Mouse (Mus musculus) neural tube, embryonic 14.5 days (tissue): ENCODE measurements at regions not wholly inside any gene's neighbourhood (a gene's known extent, or its start where the extent isn't known, plus 50 kb on each side); places are given as distances from the start of the nearest gene placed in this dataset.

ENCODE experiments used
- ATAC-seq: fragments of 200-750 bp; cut with Nextera tagmentation; 2 replicates; pipeline ENCODE4 v1.8.0; 2017; ENCODE audit warnings: low read depth, mild to moderate bottlenecking, moderate TSS enrichment, moderate library complexity
- H3K27ac ChIP-seq: fragments of 300-500 bp; sonication (generic); 2 replicates; pipeline ENCODE4 v1.5.1; 2014; ENCODE audit warnings: low read depth, mild to moderate bottlenecking, control low read depth, low read length, moderate library complexity, mixed read lengths
- H3K27me3 ChIP-seq: fragments of 300-500 bp; sonication (generic); 2 replicates; pipeline ENCODE4 v1.6.1; 2014; ENCODE audit warnings: low read length; ENCODE audit not compliant: control insufficient read depth, insufficient read depth
- H3K36me3 ChIP-seq: fragments of 300-500 bp; sonication (generic); 2 replicates; pipeline ENCODE4 v1.6.1; 2014; ENCODE audit warnings: low read length, mixed read lengths; ENCODE audit not compliant: control insufficient read depth, insufficient read depth
- H3K4me1 ChIP-seq: fragments of 300-500 bp; sonication (generic); 2 replicates; pipeline ENCODE4 v1.6.1; 2014; ENCODE audit warnings: low read length; ENCODE audit not compliant: control insufficient read depth, insufficient read depth
- H3K4me2 ChIP-seq: fragments of 300-500 bp; sonication (generic); 2 replicates; pipeline ENCODE4 v1.6.1; 2014; ENCODE audit warnings: mild to moderate bottlenecking, low read depth, low read length, control low read depth
- H3K4me3 ChIP-seq: fragments of 300-500 bp; sonication (generic); 2 replicates; pipeline ENCODE4 v1.5.1; 2014; ENCODE audit warnings: low read depth, low read length, control low read depth, mixed read lengths
- H3K9ac ChIP-seq: fragments of 300-500 bp; sonication (generic); replicated peaks from 2 replicates; pipeline ENCODE4 v1.6.1; 2014; ENCODE audit warnings: low read depth, mild to moderate bottlenecking, control low read depth, low read length, mixed read lengths
- H3K9me3 ChIP-seq: fragments of 300-500 bp; sonication (generic); 2 replicates; pipeline ENCODE4 v1.6.1; 2016; ENCODE audit warnings: low read length; ENCODE audit not compliant: control insufficient read depth
- WGBS: fragments of 180-500 bp; shearing (Covaris S2); extraction: QIAGEN DNeasy Blood & Tissue Kit; methylation state at CpG from one replicate; pipeline ENCODE4 v1.1.7; 2014; 5-methylcytosine and 5-hydroxymethylcytosine counted together

GRCm38 (mm10) chr10:51911066-51911691 is 111.1 kb upstream of the Vgll2 start:
- Histone ChIP-seq H3K9ac (no peak overlapping the region), H3K9me3 (no peaks in the 10 kb centered on the region), H3K36me3 (no peaks in the 10 kb centered on the region), H3K27me3 (no peaks in the 10 kb centered on the region), H3K4me1 (no peaks in the 10 kb centered on the region), H3K4me3 (no peak overlapping the region), H3K27ac (no peak overlapping the region), H3K4me2 (0 out of 2 replicates have a peak overlapping the region, but pooled peaks have one; percentile 11)
- no peak for ATAC-seq
- WGBS, result 8% methylated on average over 10 of the region's 10 CpGs

- no peak overlapping the region for H3K4me3 ChIP-seq
- no peak overlapping the region for H3K4me2 ChIP-seq
- no peaks in the 10 kb centered on the region for H3K27me3 ChIP-seq
- no peaks in the 10 kb centered on the region for H3K36me3 ChIP-seq
- 70% methylated on average over 1 of the region's 1 CpGs for WGBS
- H3K4me1 ChIP-seq, result no peaks in the 10 kb centered on the region
- H3K27ac ChIP-seq, result no peak overlapping the region
- no peak for ATAC-seq
- no peaks in the 10 kb centered on the region for H3K9me3 ChIP-seq
- no peak overlapping the region for H3K9ac ChIP-seq
These were observed 110.2 kb upstream of the Vgll2 start for GRCm38 (mm10) chr10:51912096-51912495.

GRCm38 (mm10) chr10:51926644-51927043 is 95.7 kb upstream of the Vgll2 start:
- no peaks in the 10 kb centered on the region for H3K9me3 ChIP-seq
- H3K4me3 ChIP-seq, result no peak overlapping the region
- no peak for ATAC-seq
- H3K4me1 ChIP-seq, result no peaks in the 10 kb centered on the region
- no peaks in the 10 kb centered on the region for H3K27me3 ChIP-seq
- no peak overlapping the region for H3K4me2 ChIP-seq
- WGBS, result 82% methylated on average over 2 of the region's 2 CpGs
- no peak overlapping the region for H3K9ac ChIP-seq
- H3K36me3 ChIP-seq, result no peaks in the 10 kb centered on the region
- no peak overlapping the region for H3K27ac ChIP-seq

GRCm38 (mm10) chr10:51929341-51929740 is 93.0 kb upstream of the Vgll2 start:
- H3K4me1 ChIP-seq, result no peaks in the 10 kb centered on the region
- 65% methylated on average over 6 of the region's 6 CpGs for WGBS
- no peak for ATAC-seq
- H3K27me3 ChIP-seq, result no peaks in the 10 kb centered on the region
- no peak overlapping the region for H3K4me2 ChIP-seq
- H3K9me3 ChIP-seq, result no peaks in the 10 kb centered on the region
- no peak overlapping the region for H3K27ac ChIP-seq
- H3K36me3 ChIP-seq, result no peaks in the 10 kb centered on the region
- H3K4me3 ChIP-seq, result no peak overlapping the region
- no peak overlapping the region for H3K9ac ChIP-seq

GRCm38 (mm10) chr10:51930266-51930665 is 92.0 kb upstream of the Vgll2 start:
- Histone ChIP-seq H3K4me2 (no peak overlapping the region), H3K4me1 (no peaks in the 10 kb centered on the region), H3K36me3 (no peaks in the 10 kb centered on the region), H3K9ac (no peak overlapping the region), H3K27ac (no peak overlapping the region), H3K4me3 (no peak overlapping the region), H3K9me3 (no peaks in the 10 kb centered on the region), H3K27me3 (no peaks in the 10 kb centered on the region)
- WGBS, result 64% methylated on average over 2 of the region's 2 CpGs
- ATAC-seq, result no peak

GRCm38 (mm10) chr10:51930696-51931095 is 91.6 kb upstream of the Vgll2 start:
- H3K27ac ChIP-seq, result no peak overlapping the region

GRCm38 (mm10) chr10:51935482-51935881 is 86.8 kb upstream of the Vgll2 start:
- 79% methylated on average over 3 of the region's 3 CpGs for WGBS

More at GRCm38 (mm10) chr10:51930696-51931095, 91.6 kb upstream of the Vgll2 start:
- Histone ChIP-seq H3K27me3 (no peaks in the 10 kb centered on the region), H3K9me3 (no peaks in the 10 kb centered on the region), H3K36me3 (no peaks in the 10 kb centered on the region), H3K4me1 (no peaks in the 10 kb centered on the region), H3K4me2 (no peak overlapping the region), H3K4me3 (no peak overlapping the region), H3K9ac (no peak overlapping the region)
- ATAC-seq, result no peak
- WGBS, result 71% methylated on average over 1 of the region's 1 CpGs

GRCm38 (mm10) chr10:51941192-51941591 is 81.1 kb upstream of the Vgll2 start:
- H3K9ac ChIP-seq, result no peak overlapping the region
- no peak overlapping the region for H3K4me3 ChIP-seq
- 82% methylated on average over 2 of the region's 2 CpGs for WGBS
- no peak for ATAC-seq
- H3K4me1 ChIP-seq, result no peaks in the 10 kb centered on the region
- no peak overlapping the region for H3K27ac ChIP-seq
- H3K36me3 ChIP-seq, result no peaks in the 10 kb centered on the region
- H3K9me3 ChIP-seq, result no peaks in the 10 kb centered on the region
- H3K4me2 ChIP-seq, result no peak overlapping the region
- H3K27me3 ChIP-seq, result no peaks in the 10 kb centered on the region

More at GRCm38 (mm10) chr10:51935482-51935881, 86.8 kb upstream of the Vgll2 start:
- Histone ChIP-seq H3K9me3 (no peaks in the 10 kb centered on the region), H3K9ac (no peak overlapping the region), H3K4me1 (no peaks in the 10 kb centered on the region), H3K4me2 (no peak overlapping the region), H3K36me3 (no peaks in the 10 kb centered on the region), H3K27me3 (no peaks in the 10 kb centered on the region), H3K27ac (no peak overlapping the region), H3K4me3 (no peak overlapping the region)
- no peak for ATAC-seq

- Histone ChIP-seq H3K4me1 (no peaks in the 10 kb centered on the region), H3K9ac (no peak overlapping the region), H3K36me3 (no peaks in the 10 kb centered on the region), H3K27me3 (no peaks in the 10 kb centered on the region), H3K27ac (no peak overlapping the region), H3K9me3 (no peaks in the 10 kb centered on the region), H3K4me3 (no peak overlapping the region), H3K4me2 (no peak overlapping the region)
- WGBS, result 38% methylated on average over 4 of the region's 4 CpGs
- 0 out of 2 replicates have a peak, but pooled peaks have one; percentile 44 for ATAC-seq
These were observed 76.6 kb upstream of the Vgll2 start for GRCm38 (mm10) chr10:51945701-51946100.
